Mouse (Mus musculus): ENCODE data around the gene Fkrp.

Fkrp gene

DNA sequence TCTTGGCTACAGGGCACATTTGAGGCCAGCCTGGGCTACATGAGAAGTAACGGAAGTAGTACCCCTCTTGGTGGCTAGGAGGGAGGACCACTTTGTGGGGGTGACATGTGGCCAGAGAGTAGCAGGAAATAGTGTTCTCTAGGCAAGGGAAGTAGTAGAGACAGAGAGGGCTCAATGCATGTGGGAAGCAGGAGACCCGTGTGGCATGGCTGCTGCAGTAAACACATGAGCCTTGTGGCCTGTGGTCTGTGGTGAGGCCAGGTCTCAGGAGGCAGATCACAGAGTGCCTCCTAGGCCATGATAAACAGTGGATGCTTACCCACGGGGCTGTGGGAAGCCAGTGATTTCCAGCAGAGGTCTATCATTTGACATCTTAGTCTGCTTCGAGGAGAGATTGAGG, 10.7 kb upstream of the Fkrp start:
- DNase-seq, result no peak

- no peak for DNase-seq
Measured at GRCm38 (mm10) chr7:16826571-16826970, 10.0 kb upstream of the Fkrp start.

DNA sequence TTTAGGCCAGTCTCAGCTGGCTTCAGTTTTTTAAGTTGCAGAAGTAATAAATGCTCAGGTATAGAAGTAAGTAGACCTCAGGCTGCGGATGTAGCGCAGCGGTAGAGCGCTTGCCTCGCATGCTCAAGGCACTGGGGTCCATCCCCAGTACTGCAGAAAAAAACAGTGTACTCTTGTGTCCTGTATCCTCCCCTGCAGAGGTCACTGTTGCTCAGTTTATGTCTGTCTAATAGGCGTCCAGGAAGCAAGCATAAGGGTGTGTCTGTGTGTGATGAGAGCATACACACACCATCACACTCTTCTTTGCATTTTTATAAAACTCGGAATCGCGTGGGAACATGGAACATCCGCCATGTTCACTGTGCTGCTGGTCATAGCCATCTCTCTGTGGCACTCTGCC, 9.3 kb upstream of the Fkrp start:
- DNase-seq, result no peak

GRCm38 (mm10) chr7:16823734-16824133, 7.2 kb upstream of the Fkrp start:
- DNase-seq, result no peak

GRCm38 (mm10) chr7:16821669-16822101, 5.2 kb upstream of the Fkrp start:
- no peak for DNase-seq

- no peak for DNase-seq
Measured at GRCm38 (mm10) chr7:16821091-16821490, 4.6 kb upstream of the Fkrp start.

DNA sequence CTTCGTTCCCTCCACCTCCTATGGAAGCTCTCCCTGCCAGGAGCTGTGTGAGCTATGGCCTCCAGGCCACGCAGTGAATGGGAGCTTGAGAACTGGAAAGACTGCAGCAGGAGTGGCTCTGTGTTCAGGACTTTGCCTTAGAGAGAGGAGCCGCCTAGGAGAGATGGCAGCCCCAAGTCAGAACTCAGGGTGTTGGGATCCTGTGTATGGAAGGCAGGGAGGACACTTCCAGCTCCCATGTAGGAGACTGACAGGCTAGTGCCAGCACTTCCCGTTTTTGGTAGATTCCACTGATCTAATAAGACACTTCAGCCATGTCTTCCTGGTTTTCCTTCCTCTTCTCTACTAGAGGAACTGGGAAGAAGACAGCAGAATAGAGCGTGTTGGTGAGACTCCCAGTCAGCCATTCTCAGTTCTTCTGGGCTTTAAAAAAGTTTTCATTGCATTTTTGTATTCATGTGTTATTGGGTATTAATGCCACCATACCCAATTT, 3.8 kb upstream of the Fkrp start:
- no peak for DNase-seq

DNA sequence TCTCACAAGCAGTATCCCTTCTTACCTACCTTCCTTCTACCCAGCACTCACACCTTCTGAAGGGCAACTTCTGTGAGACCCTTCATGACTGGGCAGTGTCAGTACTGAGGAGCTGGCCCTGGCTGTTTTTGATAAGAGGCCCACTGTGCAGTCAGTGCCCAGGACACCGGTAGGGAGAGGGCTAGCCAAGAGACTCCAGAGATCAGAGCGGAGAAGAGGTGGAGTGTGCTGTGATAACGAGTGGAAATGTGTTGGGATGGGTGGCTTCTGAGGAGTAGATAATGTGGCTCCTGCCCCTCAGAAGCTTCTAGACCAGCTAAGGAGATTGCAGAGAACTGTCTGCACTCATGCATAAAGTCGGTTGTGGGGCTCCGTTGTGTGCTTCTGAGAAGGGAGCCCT, 3.3 kb upstream of the Fkrp start:
- DNase-seq, result no peak

DNA sequence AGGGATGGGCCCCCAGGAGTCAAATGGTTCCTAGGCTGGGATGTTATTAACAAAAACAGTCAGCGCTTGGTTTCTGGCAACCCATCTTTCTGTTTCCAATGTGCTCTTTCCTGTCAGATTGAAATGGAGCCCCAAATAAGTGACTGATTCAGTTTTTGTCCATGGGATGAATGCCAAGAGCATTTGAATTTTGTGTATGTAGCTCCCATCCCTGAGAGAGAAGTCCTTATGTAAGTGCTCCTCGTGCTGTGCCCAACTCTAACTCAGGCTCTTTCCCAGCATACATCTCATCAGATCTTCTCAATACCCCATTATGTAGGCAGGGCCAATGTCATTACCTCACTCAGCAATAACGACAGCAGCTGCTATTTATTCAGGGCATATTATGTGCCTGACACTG, 1.2 kb upstream of the Fkrp start:
- no peak for DNase-seq

GRCm38 (mm10) chr7:16816078-16816474, 456 bp downstream of the Fkrp start:
- DNase-seq, result peak; percentile 88

DNA sequence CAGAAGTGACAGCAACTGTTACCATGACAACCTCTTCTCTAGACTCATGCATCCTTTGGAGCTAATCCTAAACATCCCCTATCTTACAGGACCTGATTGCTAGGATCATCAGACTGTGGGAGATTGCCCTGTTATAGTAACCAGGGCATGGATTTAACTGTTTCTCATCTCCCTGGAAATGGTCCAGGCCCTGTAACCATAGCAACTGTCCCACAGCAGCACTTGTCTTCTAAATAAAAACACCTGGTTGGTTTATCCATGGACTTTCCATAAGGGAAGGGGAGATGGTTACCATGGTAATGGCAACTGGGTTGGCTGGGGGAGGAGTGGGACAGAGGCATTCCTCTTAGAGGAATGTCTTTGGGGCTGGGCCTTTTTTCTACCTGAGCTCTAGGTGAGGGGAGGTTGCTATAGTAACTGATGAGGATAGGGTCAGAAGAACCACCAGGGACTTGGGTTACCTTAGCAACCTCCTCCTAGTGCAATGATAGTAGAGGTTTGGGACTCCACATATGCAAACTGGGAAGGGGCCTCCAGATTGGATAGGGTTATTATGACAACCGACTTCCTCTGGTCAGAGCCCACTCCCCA, 1.1 kb downstream of the Fkrp start, which contains the start of gene Strn4:
Gene Strn4 (plus strand): TSS at position 539 of the 591 bp plus-strand sequence.
- peak; percentile 65 for DNase-seq

DNA sequence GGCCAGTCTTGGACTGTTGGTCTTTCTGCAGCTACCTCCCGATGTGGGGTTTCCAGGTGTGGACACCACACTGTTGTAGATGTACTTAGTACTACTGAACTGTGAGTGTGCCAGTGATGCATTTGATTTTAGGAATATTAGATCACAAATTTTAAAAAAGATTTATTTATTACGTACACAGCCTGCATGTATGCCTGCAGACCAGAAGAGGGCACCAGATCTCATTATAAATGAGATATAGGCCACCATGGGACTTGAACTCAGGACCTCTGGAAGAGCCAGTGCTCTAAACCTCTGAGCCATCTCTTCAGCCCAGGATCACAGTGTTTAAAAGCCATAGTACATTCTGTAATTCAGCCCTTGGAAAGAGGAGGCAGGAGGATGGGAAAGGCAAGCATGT, 4.0 kb downstream of the Fkrp start:
- no peak for DNase-seq

GRCm38 (mm10) chr7:16811649-16812070, 4.9 kb downstream of the Fkrp start:
- no peak for DNase-seq

DNA sequence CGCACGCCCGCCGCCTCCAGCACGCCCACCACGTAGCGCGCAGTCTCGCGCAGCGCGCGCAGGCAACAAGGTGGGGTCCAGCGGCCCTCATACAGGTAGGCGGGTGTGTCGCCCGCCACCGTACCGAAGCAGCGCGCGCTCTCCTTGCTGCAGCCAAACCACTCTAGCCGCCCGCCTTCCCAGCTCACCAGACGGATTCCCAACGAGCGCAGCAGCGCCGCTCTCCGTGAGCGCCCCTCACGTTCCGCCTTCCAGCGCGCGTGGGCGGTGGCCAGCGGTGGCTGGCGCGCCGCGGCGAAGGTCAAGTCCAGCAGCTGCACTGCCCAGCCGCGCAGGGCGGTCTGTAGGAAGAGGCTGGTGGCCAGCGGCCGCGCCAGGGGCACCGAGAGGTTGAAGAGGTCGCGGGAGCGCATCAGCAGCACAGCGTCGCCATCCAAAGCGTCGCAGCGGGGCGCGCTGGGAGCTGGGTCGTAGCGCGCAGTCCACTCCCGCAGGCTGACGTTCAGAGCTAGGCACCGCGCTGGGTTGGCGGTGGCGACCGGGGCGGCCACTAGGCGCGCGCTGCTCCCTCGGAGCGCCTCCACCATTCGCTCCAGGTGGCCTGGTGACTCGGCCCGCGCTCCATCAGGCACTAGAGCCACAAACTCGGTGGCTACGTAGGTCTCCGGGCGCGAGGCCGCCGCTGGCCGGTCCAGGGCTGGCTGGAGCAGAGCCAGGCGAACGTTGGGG, 5.4 kb downstream of the Fkrp start:
- DNase-seq, result peak; percentile 64

GRCm38 (mm10) chr7:16810399-16810919, 6.1 kb downstream of the Fkrp start:
- DNase-seq, result no peak

DNA sequence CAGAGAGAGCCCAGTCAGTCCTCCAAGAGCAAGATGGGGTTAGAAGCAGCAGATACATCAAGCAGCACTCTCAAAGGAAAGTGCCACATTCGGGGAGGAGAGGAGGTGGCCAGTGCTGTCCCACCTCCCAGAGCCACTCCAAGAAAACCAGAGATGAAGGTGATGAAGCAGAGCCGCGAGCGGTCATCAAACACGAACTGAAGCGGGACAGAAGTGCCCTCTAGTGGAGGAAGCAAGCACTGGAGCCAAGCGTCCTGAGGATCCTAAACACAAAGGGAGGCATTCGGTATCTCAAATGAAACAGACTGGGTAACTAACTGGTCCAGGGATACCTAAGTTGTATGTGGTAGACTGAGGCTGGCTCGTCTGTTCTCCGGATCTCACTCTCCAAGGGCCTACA, 6.8 kb downstream of the Fkrp start:
- peak; percentile 65 for DNase-seq

- DNase-seq, result no peak
Measured at GRCm38 (mm10) chr7:16808647-16809046, 7.9 kb downstream of the Fkrp start.

- DNase-seq, result no peak
Measured at GRCm38 (mm10) chr7:16807936-16808335, 8.6 kb downstream of the Fkrp start.

GRCm38 (mm10) chr7:16804409-16805028, 12.0 kb downstream of the Fkrp start:
- DNase-seq, result no peak

GRCm38 (mm10) chr7:16794886-16795285, 21.6 kb downstream of the Fkrp start:
- DNase-seq, result no peak

- DNase-seq, result no peak
Measured at GRCm38 (mm10) chr7:16793010-16793725, 23.4 kb downstream of the Fkrp start.

DNA sequence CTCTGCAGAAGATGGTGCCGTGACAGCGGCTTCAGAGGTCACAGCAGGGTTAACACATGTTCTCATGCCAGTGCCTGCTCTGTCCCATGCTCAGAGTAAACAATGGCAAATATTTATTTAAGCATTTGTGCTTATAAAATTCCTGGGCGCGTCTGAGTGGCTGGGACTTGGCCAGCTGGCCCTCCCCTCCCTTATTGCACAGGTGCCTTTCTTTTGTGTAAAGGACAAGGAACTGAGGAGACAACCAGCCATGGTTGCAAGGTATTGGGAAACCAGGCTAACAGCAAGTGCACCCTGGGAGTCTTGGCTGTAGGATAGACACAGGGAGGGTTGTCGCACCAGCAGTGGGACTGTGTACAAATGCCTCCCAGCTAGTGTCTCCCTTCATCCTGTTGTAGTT, 24.2 kb downstream of the Fkrp start:
- no peak for DNase-seq

- DNase-seq, result no peak
Measured at GRCm38 (mm10) chr7:16785541-16786083, 30.9 kb downstream of the Fkrp start.

Measured in right cerebral cortex, postnatal 4 days (tissue).